Mouse (Mus musculus) c-Kit-positive CD71-positive TER-119-positive erythroid progenitor cells, embryonic 14.5 days (primary cell): Measurements from ENCODE around the gene Csrp1.

Experiments used
- DNase-seq: peaks from one replicate; pipeline ENCODE4 v3.0.0-alpha.2; 2013; ENCODE audit warnings: low spot score

Gene Csrp1

GRCm38 (mm10) chr1:135731897-135732684, 12.2 kb downstream of the Csrp1 start:
- DNase-seq = no peak

DNA sequence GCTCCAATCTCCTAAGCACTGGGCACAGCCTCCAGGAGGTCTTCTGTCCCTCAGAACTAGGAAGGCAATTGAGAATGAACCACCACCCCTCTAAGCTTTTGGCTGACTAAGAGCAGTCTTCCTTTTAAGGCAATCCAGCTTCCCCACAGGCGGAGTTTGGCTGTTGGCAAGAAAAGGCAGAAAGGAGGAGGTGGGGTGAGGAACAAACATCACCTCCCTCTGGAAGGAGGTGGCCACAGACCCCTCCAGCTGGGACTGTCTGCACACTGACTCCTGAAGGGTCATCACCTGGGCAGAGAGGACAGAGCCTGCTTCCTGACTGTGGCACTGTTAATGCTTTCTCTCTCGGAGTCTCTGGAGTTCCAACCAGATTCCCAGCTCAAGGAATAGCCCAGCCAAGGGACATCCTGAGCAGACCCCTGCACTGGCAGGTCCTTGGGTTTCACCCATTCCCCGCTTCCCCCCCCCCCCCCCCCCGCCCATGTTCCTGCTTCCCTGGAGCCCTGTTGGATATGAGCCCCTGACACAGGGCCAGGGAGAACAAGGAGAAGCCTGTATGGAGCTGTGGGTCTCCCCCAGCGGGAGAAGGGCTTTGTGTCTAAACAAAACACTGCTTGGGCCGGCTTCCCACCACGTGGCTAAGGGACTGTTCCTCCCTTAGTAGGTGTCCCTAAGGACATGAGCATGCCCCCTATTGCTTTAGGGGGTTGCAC, 14.5 kb downstream of the Csrp1 start:
- no peak for DNase-seq

GRCm38 (mm10) chr1:135735460-135735859, 15.6 kb downstream of the Csrp1 start:
- no peak for DNase-seq

GRCm38 (mm10) chr1:135744987-135745386, 25.1 kb downstream of the Csrp1 start:
- no peak for DNase-seq

DNA sequence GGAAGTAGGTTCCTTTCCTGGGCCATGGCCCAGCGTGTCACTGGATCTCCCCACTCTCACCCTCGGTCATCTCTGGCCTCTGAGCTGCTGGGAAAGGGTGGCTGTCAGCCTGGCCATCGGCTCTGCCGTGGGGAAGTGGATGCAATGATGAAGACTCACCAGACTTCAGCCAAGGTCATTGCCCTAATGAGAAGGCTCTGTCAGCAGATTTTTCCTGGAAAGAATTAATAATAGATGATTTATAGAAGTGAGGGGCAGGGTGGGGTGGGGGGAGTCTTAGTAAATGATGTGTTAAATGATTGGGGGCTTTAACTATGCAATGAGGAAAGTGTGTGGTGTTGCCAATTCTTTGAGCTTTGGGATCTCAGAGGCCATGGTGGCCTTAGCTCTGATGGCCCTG, 26.4 kb downstream of the Csrp1 start:
- DNase-seq = no peak

DNA sequence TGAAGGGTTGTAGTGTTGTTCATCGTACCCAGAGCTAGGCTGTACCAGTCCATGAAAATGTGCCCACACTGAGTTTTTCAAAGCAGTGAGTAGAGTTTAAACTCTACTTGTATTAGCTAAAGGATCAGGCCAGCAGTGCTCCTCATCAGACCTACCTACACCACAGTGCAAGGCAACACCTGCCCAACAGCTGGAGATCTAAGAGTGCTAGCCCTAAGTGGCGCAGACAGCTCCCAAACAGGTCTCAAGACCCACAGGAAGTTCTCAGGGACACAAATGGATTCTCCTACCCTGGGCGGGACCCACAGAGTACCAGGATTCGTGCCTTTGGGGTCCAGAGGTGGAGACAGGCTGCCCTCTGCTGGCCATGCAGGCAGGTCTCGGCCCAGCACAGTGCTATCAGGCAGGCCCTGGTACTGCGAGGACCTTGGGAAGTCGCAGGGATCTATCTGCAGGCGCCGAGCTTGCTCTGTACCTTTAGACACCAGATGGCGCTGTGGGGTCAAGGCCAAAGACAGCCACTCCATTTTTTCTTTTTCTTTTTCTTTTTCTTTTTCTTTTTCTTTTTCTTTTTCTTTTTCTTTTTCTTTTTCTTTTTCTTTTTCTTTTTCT, 33.0 kb downstream of the Csrp1 start:
- DNase-seq = peak; percentile 93

GRCm38 (mm10) chr1:135755287-135755686, 35.4 kb downstream of the Csrp1 start:
- DNase-seq = no peak

DNA sequence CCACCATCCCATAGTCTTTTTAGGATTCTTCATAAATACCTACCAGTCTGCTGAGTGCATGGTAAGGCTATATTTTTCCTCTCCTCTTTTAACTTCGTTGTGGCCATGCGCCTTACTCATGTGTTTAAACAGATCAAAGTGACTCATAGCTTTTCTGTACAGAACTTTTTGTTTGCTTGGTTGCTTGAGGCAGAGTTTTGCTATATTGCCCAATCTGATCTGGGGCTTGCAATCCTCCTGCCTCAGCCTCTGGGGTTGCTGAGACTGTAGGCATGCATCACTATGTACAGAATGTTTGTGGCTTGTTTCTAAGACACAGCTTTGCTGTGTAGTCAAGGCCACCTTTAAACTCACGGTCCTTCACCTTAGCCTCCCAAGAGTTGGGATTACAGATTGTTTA, 36.1 kb downstream of the Csrp1 start:
- no peak for DNase-seq

- no peak for DNase-seq
Measured at GRCm38 (mm10) chr1:135757287-135757686, 37.4 kb downstream of the Csrp1 start.

DNA sequence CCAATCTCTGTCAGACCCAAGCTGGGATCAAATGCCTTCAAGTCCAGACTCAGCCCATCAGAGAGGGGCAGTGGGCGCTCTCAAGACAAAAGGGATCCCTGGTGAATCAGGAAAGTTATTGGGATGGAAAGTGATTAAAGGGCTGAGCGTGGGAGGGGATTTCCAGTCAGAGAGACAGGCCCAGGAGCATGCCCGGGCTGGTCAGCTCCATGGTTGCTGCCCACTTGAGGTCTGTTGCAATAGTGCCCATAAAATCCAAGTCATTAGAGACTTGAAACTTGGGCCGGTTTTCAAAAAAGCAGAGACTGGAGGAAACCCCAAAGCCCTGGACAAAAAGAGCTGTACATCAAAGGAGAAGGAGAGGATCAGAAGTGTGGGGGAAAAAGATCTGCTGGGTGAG, 39.8 kb downstream of the Csrp1 start:
- DNase-seq = no peak

DNA sequence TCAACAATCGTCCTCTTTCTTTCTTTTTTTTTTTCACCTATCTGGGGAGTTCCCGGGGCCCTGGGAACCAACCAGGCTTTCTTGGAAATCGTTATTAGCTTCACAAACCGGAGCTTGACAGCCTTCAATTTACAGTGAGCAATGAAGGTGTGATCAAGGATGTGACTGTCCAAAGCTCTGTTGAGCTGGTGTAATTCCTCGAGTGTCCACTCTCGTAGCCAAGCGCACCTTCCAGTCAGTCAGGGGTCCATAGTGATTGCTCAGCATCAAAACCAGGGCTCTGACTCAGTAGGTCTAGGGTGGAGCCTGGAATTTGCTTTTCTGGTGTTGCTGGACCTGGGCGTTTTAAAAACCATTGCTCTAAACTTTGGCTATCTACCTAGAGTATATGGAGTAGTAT, 40.4 kb downstream of the Csrp1 start:
- DNase-seq = no peak

- DNase-seq = peak; percentile 78
Measured at GRCm38 (mm10) chr1:135761728-135762127, 41.9 kb downstream of the Csrp1 start.

- no peak for DNase-seq
Measured at GRCm38 (mm10) chr1:135763503-135764205, 43.8 kb downstream of the Csrp1 start.

GRCm38 (mm10) chr1:135764206-135764528, 44.3 kb downstream of the Csrp1 start:
- no peak for DNase-seq

- peak; percentile 72 for DNase-seq
Measured at GRCm38 (mm10) chr1:135765645-135766591, 46.1 kb downstream of the Csrp1 start, which contains the start of gene Phlda3. Gene Phlda3 (plus strand): TSS chr1:135766119.

GRCm38 (mm10) chr1:135766592-135767306, 46.9 kb downstream of the Csrp1 start:
- DNase-seq = no peak

GRCm38 (mm10) chr1:135767324-135767890, 47.5 kb downstream of the Csrp1 start:
- DNase-seq = no peak

DNA sequence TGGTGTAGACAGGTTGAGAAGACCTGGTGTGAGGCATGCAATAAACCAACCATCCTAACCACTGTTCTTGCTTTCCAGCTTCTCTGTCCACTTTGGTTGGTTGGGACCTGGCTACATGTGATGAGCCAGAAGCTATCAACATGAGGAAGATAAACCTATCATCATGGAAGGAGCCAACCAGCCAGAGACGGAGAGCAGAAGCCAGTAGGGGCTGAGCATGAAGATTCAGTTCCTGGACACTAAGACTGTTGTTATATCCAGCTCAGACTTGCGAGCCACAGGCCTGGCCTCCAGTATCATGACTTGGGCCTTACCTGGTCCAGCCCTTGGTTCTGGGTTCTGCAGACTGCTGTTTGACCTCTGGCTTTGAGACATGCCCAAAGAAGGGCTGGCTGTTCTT, 48.5 kb downstream of the Csrp1 start:
- no peak for DNase-seq

DNA sequence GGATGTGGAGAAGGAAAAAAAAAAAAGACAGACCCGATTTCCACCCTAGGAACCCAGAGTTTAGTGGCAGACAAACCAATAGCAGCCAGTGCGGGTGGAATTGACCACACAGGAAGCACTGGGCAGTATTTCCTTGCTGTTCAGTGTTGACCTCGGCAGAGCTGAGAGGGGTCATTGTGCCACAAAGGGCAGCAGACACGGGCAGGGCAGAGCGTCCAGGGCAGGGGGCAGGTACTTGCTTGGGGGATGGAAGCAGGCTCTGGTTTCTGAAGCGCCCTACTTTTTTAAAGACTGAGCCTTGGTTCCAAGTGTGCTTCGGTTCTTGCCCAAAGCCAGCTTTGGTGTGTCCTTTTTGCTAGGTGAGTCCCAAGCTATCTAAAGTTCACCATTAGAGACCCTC, 50.4 kb downstream of the Csrp1 start:
- DNase-seq = no peak

DNA sequence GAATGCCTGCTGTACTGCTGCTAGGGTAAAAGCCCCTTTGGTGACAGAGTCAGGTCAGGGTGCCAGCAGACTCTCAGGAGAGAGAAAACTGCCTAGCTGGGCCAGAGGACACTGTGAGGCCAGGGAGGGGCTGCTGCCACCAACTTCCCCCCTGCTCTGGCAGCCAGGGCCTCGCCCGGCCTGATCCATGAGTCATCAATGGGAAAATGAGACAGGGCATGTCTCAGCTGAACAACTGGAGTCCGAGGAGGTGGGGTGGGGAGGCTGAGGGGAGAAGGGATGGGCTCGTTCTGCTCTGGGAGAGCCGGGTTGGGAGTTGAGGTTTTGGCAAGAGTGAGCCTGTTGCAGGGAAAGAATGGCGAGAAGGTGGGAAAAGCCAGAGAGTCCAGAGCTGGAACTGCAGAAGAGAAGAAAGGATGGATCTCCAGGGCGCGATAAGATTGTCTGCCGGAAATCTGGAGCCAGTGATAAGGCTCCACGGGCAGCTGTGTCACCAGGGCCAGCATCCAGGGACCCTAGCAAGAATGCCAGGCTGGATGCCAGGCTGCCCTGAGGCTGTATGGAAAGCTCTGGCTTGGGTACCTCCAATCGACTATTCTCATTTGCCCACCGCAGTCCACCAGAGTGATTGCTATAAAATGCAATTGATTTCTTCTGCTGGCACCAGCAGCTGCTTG, 51.2 kb downstream of the Csrp1 start:
- no peak for DNase-seq
